ENCODE assay signal across 8 mouse cellular contexts in genomic region chr16:56717224-56718200, GRCm38 (mm10). TPM values are rescaled to one million over a fixed set of nuclear protein-coding genes. Genes with fewer than 3 reads are reported as not detected.
DNase-seq lines count a peak whose midpoint lies in the region; ATAC-seq and TF ChIP-seq lines count a peak whose summit lies in the region.

Gene Tfg (minus strand): TSS chr16:56717450.

- H3K4me1 ChIP-seq in E14TG2a.4 (replicated peaks; ENCODE audit: low read depth, low read length), result peaks cover 20% of the 10 kb centered on the region
- H3K4me1 ChIP-seq in forebrain, embryonic 12.5 days, result peaks cover 12% of the 10 kb centered on the region
- H3K4me1 ChIP-seq in heart, postnatal 0 days (ENCODE audit: control insufficient read depth, insufficient read depth), result peaks cover 15% of the 10 kb centered on the region; the same call in 1 of the 2 replicates
- peaks cover 20% of the 10 kb centered on the region for H3K4me1 ChIP-seq in liver, embryonic 16.5 days (ENCODE audit: control insufficient read depth, low read depth, low read length)
- peaks cover 31% of the 10 kb centered on the region for H3K4me1 ChIP-seq in neural tube, embryonic 13.5 days (replicated peaks)
- peaks cover 6% of the 10 kb centered on the region for H3K4me1 ChIP-seq in testis, adult 2 months (ENCODE audit: control insufficient read depth, insufficient read depth, low read length)

- H3K4me2 ChIP-seq in forebrain, embryonic 12.5 days, result peak within 1 kb of the TSS; percentile 66
- peak within 1 kb of the TSS; percentile 84 for H3K4me2 ChIP-seq in heart, postnatal 0 days (ENCODE audit: low read depth, low read length)
- peak within 1 kb of the TSS; percentile 73 for H3K4me2 ChIP-seq in liver, embryonic 16.5 days (ENCODE audit: low read depth, low read length)
- H3K4me2 ChIP-seq in neural tube, embryonic 13.5 days, result peak within 1 kb of the TSS; percentile 85

- no peak for TF ChIP-seq EP300 in heart, postnatal 0 days (IDR thresholded peaks at IDR 0.05; ENCODE audit: low read depth)

- peaks cover 9% of the 10 kb centered on the region for H3K36me3 ChIP-seq in E14TG2a.4 (ENCODE audit: insufficient read depth, low read length)
- H3K36me3 ChIP-seq in forebrain, embryonic 12.5 days (replicated peaks), result peaks cover under 1% of the 10 kb centered on the region; the same call in 1 of the 2 replicates
- H3K36me3 ChIP-seq in heart, postnatal 0 days (replicated peaks; ENCODE audit: control insufficient read depth, insufficient read depth, low read length), result no peaks in the 10 kb centered on the region
- H3K36me3 ChIP-seq in liver, embryonic 16.5 days (ENCODE audit: control insufficient read depth, insufficient read depth), result peaks cover 2% of the 10 kb centered on the region; the same call in 1 of the 2 replicates
- peaks cover 1% of the 10 kb centered on the region; the same call in 1 of the 2 replicates for H3K36me3 ChIP-seq in neural tube, embryonic 13.5 days
- H3K36me3 ChIP-seq in testis, adult 2 months (ENCODE audit: control insufficient read depth, insufficient read depth, low read length), result no peaks in the 10 kb centered on the region

- no peaks in the 10 kb centered on the region for H3K27me3 ChIP-seq in E14TG2a.4 (ENCODE audit: insufficient read depth, low read length)
- H3K27me3 ChIP-seq in forebrain, embryonic 12.5 days, result no peaks in the 10 kb centered on the region
- no peaks in the 10 kb centered on the region for H3K27me3 ChIP-seq in heart, postnatal 0 days (ENCODE audit: control insufficient read depth, insufficient read depth, low read length)
- H3K27me3 ChIP-seq in liver, embryonic 16.5 days (ENCODE audit: control insufficient read depth, insufficient read depth, low read depth, low read length), result no peaks in the 10 kb centered on the region
- no peaks in the 10 kb centered on the region for H3K27me3 ChIP-seq in neural tube, embryonic 13.5 days
- H3K27me3 ChIP-seq in testis, adult 2 months (ENCODE audit: control insufficient read depth, insufficient read depth, low read length), result no peaks in the 10 kb centered on the region

- H3K9me3 ChIP-seq in E14TG2a.4 (ENCODE audit: low read length), result no peaks in the 10 kb centered on the region
- no peaks in the 10 kb centered on the region for H3K9me3 ChIP-seq in forebrain, embryonic 12.5 days
- no peaks in the 10 kb centered on the region for H3K9me3 ChIP-seq in heart, postnatal 0 days (replicated peaks; ENCODE audit: control insufficient read depth, low read length)
- no peaks in the 10 kb centered on the region for H3K9me3 ChIP-seq in liver, embryonic 16.5 days (replicated peaks; ENCODE audit: control insufficient read depth, low read length)
- no peaks in the 10 kb centered on the region for H3K9me3 ChIP-seq in neural tube, embryonic 13.5 days

- peak; percentile 97 for ATAC-seq in forebrain, embryonic 12.5 days (ENCODE audit: low FRiP score)
- peak; percentile 95 for ATAC-seq in heart, postnatal 0 days (ENCODE audit: insufficient read depth, low read depth)
- peak; percentile 89 for ATAC-seq in liver, embryonic 16.5 days (ENCODE audit: low read depth)
- ATAC-seq in neural tube, embryonic 13.5 days (ENCODE audit: low read depth), result peak; percentile 99

- peak within 1 kb of the TSS; percentile 88 for H3K9ac ChIP-seq in forebrain, embryonic 12.5 days
- H3K9ac ChIP-seq in heart, postnatal 0 days (replicated peaks; ENCODE audit: low read depth, low read length), result peak within 1 kb of the TSS; percentile 91
- peak within 1 kb of the TSS; percentile 95 for H3K9ac ChIP-seq in liver, embryonic 16.5 days (ENCODE audit: low read depth, low read length)
- H3K9ac ChIP-seq in neural tube, embryonic 13.5 days, result peak within 1 kb of the TSS; percentile 94

- peak; percentile 99 for DNase-seq in c-Kit-positive CD71-positive TER-119-positive erythroid progenitor cells, embryonic 14.5 days (ENCODE audit: low spot score)
- DNase-seq in heart, postnatal 0 days (ENCODE audit: low spot score), result peak; percentile 99
- peak; percentile 100 for DNase-seq in kidney, postnatal 4 days

- under 1% methylated on average over 62 of the region's 62 CpGs for WGBS in forebrain, embryonic 12.5 days
- WGBS in heart, postnatal 0 days, result under 1% methylated on average over 61 of the region's 62 CpGs
- WGBS in liver, embryonic 16.5 days (ENCODE audit: insufficient replicate concordance), result under 1% methylated on average over 62 of the region's 62 CpGs
- under 1% methylated on average over 62 of the region's 62 CpGs for WGBS in neural tube, embryonic 13.5 days

- peak within 1 kb of the TSS; percentile 98 for H3K27ac ChIP-seq in forebrain, embryonic 12.5 days
- H3K27ac ChIP-seq in heart, postnatal 0 days (ENCODE audit: low read depth), result peak within 1 kb of the TSS; percentile 97
- H3K27ac ChIP-seq in liver, embryonic 16.5 days (ENCODE audit: low read length), result peak within 1 kb of the TSS; percentile 97
- peak within 1 kb of the TSS; percentile 98 for H3K27ac ChIP-seq in neural tube, embryonic 13.5 days (replicated peaks)
- H3K27ac ChIP-seq in testis, adult 2 months (ENCODE audit: control insufficient read depth, insufficient read depth, low read depth, low read length), result peak within 1 kb of the TSS; percentile 100

- TF ChIP-seq CTCF in E14TG2a.4 (conservative IDR thresholded peaks at IDR 0.05; ENCODE audit: low read length), result no peak
- no peak for TF ChIP-seq CTCF in heart, postnatal 0 days (IDR thresholded peaks at IDR 0.05; ENCODE audit: low read depth)
- no peak for TF ChIP-seq CTCF in testis, adult 2 months (IDR thresholded peaks at IDR 0.05; ENCODE audit: control insufficient read depth, insufficient read depth, insufficient replicate concordance, low read depth, low read length)

- H3K4me3 ChIP-seq in E14TG2a.4 (replicated peaks; ENCODE audit: low read length), result peak within 1 kb of the TSS; percentile 91
- peak within 1 kb of the TSS; percentile 83 for H3K4me3 ChIP-seq in forebrain, embryonic 12.5 days (replicated peaks)
- H3K4me3 ChIP-seq in heart, postnatal 0 days (ENCODE audit: low read depth, low read length), result peak within 1 kb of the TSS; percentile 76
- peak within 1 kb of the TSS; percentile 92 for H3K4me3 ChIP-seq in liver, embryonic 16.5 days (ENCODE audit: low read depth, low read length)
- H3K4me3 ChIP-seq in neural tube, embryonic 13.5 days, result peak within 1 kb of the TSS; percentile 80
- peak within 1 kb of the TSS; percentile 100 for H3K4me3 ChIP-seq in testis, adult 2 months (ENCODE audit: control insufficient read depth, low read depth, low read length)

- peak; percentile 88 for TF ChIP-seq POLR2A in testis, adult 2 months (IDR thresholded peaks at IDR 0.05; ENCODE audit: control insufficient read depth, low read depth, low read length)

RNA-seq across cellular contexts. Expression of gene Tfg, which starts in this region (rescaled TPM):
- polyA plus RNA-seq in forebrain, embryonic 12.5 days (2016; fragmentation: Nextera tagmentation; extraction: Ambion mirVana), result 154 and 169 TPM in 2 replicates
- 64.1 and 65.2 TPM in 2 replicates for total RNA-seq in heart, postnatal 0 days (2014; rRNA removed; ENCODE audit: low replicate concordance)
- 98.2 and 101 TPM in 2 replicates for polyA plus RNA-seq in heart, postnatal 0 days (2015; fragmentation: Nextera tagmentation; extraction: Ambion mirVana)
- 70.8 and 71.7 TPM in 2 replicates for polyA plus RNA-seq in liver, embryonic 16.5 days (2015; fragmentation: Nextera tagmentation; extraction: Ambion mirVana)
- polyA plus RNA-seq in neural tube, embryonic 13.5 days (2015; fragmentation: Nextera tagmentation; extraction: Ambion mirVana), result 164 and 174 TPM in 2 replicates
- 67.1 and 77.2 TPM in 2 replicates for polyA plus RNA-seq in testis, adult 2 months (2012; rRNA removed)

Comparison
In these comparisons a context has a peak if more than half of its experiments do, and no peak if none do; other contexts are left out.
1. Peak in every context shown above with its lines: DNase-seq, ATAC-seq, H3K4me3 ChIP-seq and H3K27ac ChIP-seq.